Mouse (Mus musculus): ENCODE measurements at regions not wholly inside any gene's neighbourhood (a gene's known extent, or its start where the extent isn't known, plus 50 kb on each side); places are given as distances from the start of the nearest gene placed in this dataset.

- H3K27me3 ChIP-seq (replicated peaks; ENCODE audit: control insufficient read depth, insufficient read depth, low read length), result 0 out of 2 replicates have a peak, but pooled peaks cover 5% of the 10 kb centered on the region
- H3K9me3 ChIP-seq (ENCODE audit: control insufficient read depth, low read length), result no peaks in the 10 kb centered on the region
- H3K4me3 ChIP-seq (ENCODE audit: low read depth, low read length), result no peak overlapping the region
- no peak overlapping the region for H3K9ac ChIP-seq (ENCODE audit: low read depth, low read length)
- DNase-seq (ENCODE audit: low spot score), result no peak
- WGBS, result 68% methylated on average over 14 of the region's 14 CpGs
- no peak overlapping the region for H3K27ac ChIP-seq (replicated peaks; ENCODE audit: low read depth, low read length)
- H3K4me1 ChIP-seq (ENCODE audit: control insufficient read depth, insufficient read depth, low read length), result no peaks in the 10 kb centered on the region
- ATAC-seq (ENCODE audit: low read depth), result no peak
- H3K36me3 ChIP-seq (ENCODE audit: control insufficient read depth, insufficient read depth, low read length), result no peaks in the 10 kb centered on the region
- H3K4me2 ChIP-seq (ENCODE audit: low read depth, low read length), result no peak overlapping the region
These were observed 250.6 kb downstream of the Uaca start for GRCm38 (mm10) chr9:61044983-61045382.

- DNase-seq (ENCODE audit: low spot score), result peak; percentile 71
- no peaks in the 10 kb centered on the region for H3K9me3 ChIP-seq (ENCODE audit: control insufficient read depth, low read length)
These were observed 252.2 kb downstream of the Uaca start for GRCm38 (mm10) chr9:61046517-61046916.

GRCm38 (mm10) chr9:61047289-61047688 is 252.9 kb downstream of the Uaca start:
- no peak overlapping the region for H3K9ac ChIP-seq (ENCODE audit: low read depth, low read length)
- H3K27me3 ChIP-seq (replicated peaks; ENCODE audit: control insufficient read depth, insufficient read depth, low read length), result 0 out of 2 replicates have a peak, but pooled peaks cover 5% of the 10 kb centered on the region
- no peak overlapping the region for H3K4me3 ChIP-seq (ENCODE audit: low read depth, low read length)
- H3K4me1 ChIP-seq (ENCODE audit: control insufficient read depth, insufficient read depth, low read length), result no peaks in the 10 kb centered on the region
- DNase-seq (ENCODE audit: low spot score) (no peak), ATAC-seq (ENCODE audit: low read depth) (no peak)
- no peak overlapping the region for H3K4me2 ChIP-seq (ENCODE audit: low read depth, low read length)
- no peak overlapping the region for H3K27ac ChIP-seq (replicated peaks; ENCODE audit: low read depth, low read length)
- WGBS, result 77% methylated on average over 11 of the region's 11 CpGs
- H3K9me3 ChIP-seq (ENCODE audit: control insufficient read depth, low read length), result no peaks in the 10 kb centered on the region
- no peaks in the 10 kb centered on the region for H3K36me3 ChIP-seq (ENCODE audit: control insufficient read depth, insufficient read depth, low read length)

More at GRCm38 (mm10) chr9:61046517-61046916, 252.2 kb downstream of the Uaca start:
- Histone ChIP-seq H3K27ac (replicated peaks; ENCODE audit: low read depth, low read length) (no peak overlapping the region), H3K4me3 (ENCODE audit: low read depth, low read length) (no peak overlapping the region), H3K4me2 (ENCODE audit: low read depth, low read length) (no peak overlapping the region), H3K36me3 (ENCODE audit: control insufficient read depth, insufficient read depth, low read length) (no peaks in the 10 kb centered on the region), H3K4me1 (ENCODE audit: control insufficient read depth, insufficient read depth, low read length) (no peaks in the 10 kb centered on the region), H3K27me3 (replicated peaks; ENCODE audit: control insufficient read depth, insufficient read depth, low read length) (0 out of 2 replicates have a peak, but pooled peaks cover 5% of the 10 kb centered on the region), H3K9ac (ENCODE audit: low read depth, low read length) (no peak overlapping the region)
- 18% methylated on average over 7 of the region's 7 CpGs for WGBS
- ATAC-seq (ENCODE audit: low read depth), result no peak

- H3K4me1 ChIP-seq (ENCODE audit: control insufficient read depth, insufficient read depth, low read length), result no peaks in the 10 kb centered on the region
- H3K4me3 ChIP-seq (ENCODE audit: low read depth, low read length), result no peak overlapping the region
- H3K9ac ChIP-seq (ENCODE audit: low read depth, low read length), result no peak overlapping the region
- no peak overlapping the region for H3K4me2 ChIP-seq (ENCODE audit: low read depth, low read length)
- no peaks in the 10 kb centered on the region for H3K9me3 ChIP-seq (ENCODE audit: control insufficient read depth, low read length)
- WGBS, result 77% methylated on average over 15 of the region's 15 CpGs
- H3K27ac ChIP-seq (replicated peaks; ENCODE audit: low read depth, low read length), result no peak overlapping the region
- DNase-seq (ENCODE audit: low spot score) (no peak), ATAC-seq (ENCODE audit: low read depth) (no peak)
- H3K36me3 ChIP-seq (ENCODE audit: control insufficient read depth, insufficient read depth, low read length), result no peaks in the 10 kb centered on the region
- H3K27me3 ChIP-seq (replicated peaks; ENCODE audit: control insufficient read depth, insufficient read depth, low read length), result 0 out of 2 replicates have a peak, but pooled peaks cover 3% of the 10 kb centered on the region
These were observed 254.2 kb downstream of the Uaca start for GRCm38 (mm10) chr9:61048576-61048975.

- H3K9me3 ChIP-seq (ENCODE audit: control insufficient read depth, low read length), result no peaks in the 10 kb centered on the region
- H3K27ac ChIP-seq (replicated peaks; ENCODE audit: low read depth, low read length), result no peak overlapping the region
- H3K27me3 ChIP-seq (replicated peaks; ENCODE audit: control insufficient read depth, insufficient read depth, low read length), result no peaks in the 10 kb centered on the region
- ATAC-seq (ENCODE audit: low read depth), result no peak
- 83% methylated on average over 12 of the region's 12 CpGs for WGBS
- H3K36me3 ChIP-seq (ENCODE audit: control insufficient read depth, insufficient read depth, low read length), result no peaks in the 10 kb centered on the region
- DNase-seq (ENCODE audit: low spot score), result no peak
- no peak overlapping the region for H3K4me3 ChIP-seq (ENCODE audit: low read depth, low read length)
- H3K4me1 ChIP-seq (ENCODE audit: control insufficient read depth, insufficient read depth, low read length), result peaks cover 24% of the 10 kb centered on the region
- H3K4me2 ChIP-seq (ENCODE audit: low read depth, low read length), result no peak overlapping the region
- no peak overlapping the region for H3K9ac ChIP-seq (ENCODE audit: low read depth, low read length)
These were observed 258.3 kb downstream of the Uaca start for GRCm38 (mm10) chr9:61052621-61053020.

- Histone ChIP-seq H3K4me3 (ENCODE audit: low read depth, low read length) (no peak overlapping the region), H3K27me3 (replicated peaks; ENCODE audit: control insufficient read depth, insufficient read depth, low read length) (no peaks in the 10 kb centered on the region), H3K4me1 (ENCODE audit: control insufficient read depth, insufficient read depth, low read length) (peaks cover 28% of the 10 kb centered on the region), H3K9ac (ENCODE audit: low read depth, low read length) (no peak overlapping the region), H3K36me3 (ENCODE audit: control insufficient read depth, insufficient read depth, low read length) (no peaks in the 10 kb centered on the region), H3K9me3 (ENCODE audit: control insufficient read depth, low read length) (0 out of 2 replicates have a peak, but pooled peaks cover 3% of the 10 kb centered on the region), H3K4me2 (ENCODE audit: low read depth, low read length) (no peak overlapping the region), H3K27ac (replicated peaks; ENCODE audit: low read depth, low read length) (no peak overlapping the region)
- WGBS, result 14% methylated on average over 3 of the region's 3 CpGs
- ATAC-seq (ENCODE audit: low read depth), result peak; percentile 64
- DNase-seq (ENCODE audit: low spot score), result peak; percentile 90
These were observed 260.1 kb downstream of the Uaca start for GRCm38 (mm10) chr9:61054427-61054826.

- H3K4me1 ChIP-seq (ENCODE audit: control insufficient read depth, insufficient read depth, low read length), result peaks cover 28% of the 10 kb centered on the region
- no peaks in the 10 kb centered on the region for H3K27me3 ChIP-seq (replicated peaks; ENCODE audit: control insufficient read depth, insufficient read depth, low read length)
- ATAC-seq (ENCODE audit: low read depth) (no peak), DNase-seq (ENCODE audit: low spot score) (no peak)
- 0 out of 2 replicates have a peak overlapping the region, but pooled peaks have one; percentile 19 for H3K9ac ChIP-seq (ENCODE audit: low read depth, low read length)
- 55% methylated on average over 3 of the region's 3 CpGs for WGBS
- no peak overlapping the region for H3K4me3 ChIP-seq (ENCODE audit: low read depth, low read length)
- no peak overlapping the region for H3K27ac ChIP-seq (replicated peaks; ENCODE audit: low read depth, low read length)
- H3K36me3 ChIP-seq (ENCODE audit: control insufficient read depth, insufficient read depth, low read length), result no peaks in the 10 kb centered on the region
- H3K4me2 ChIP-seq (ENCODE audit: low read depth, low read length), result no peak overlapping the region
- H3K9me3 ChIP-seq (ENCODE audit: control insufficient read depth, low read length), result peaks cover 12% of the 10 kb centered on the region; the same call in 1 of the 2 replicates
These were observed 261.1 kb downstream of the Uaca start for GRCm38 (mm10) chr9:61055392-61055791.

GRCm38 (mm10) chr9:61055928-61056730 is 261.8 kb downstream of the Uaca start:
- Histone ChIP-seq H3K36me3 (ENCODE audit: control insufficient read depth, insufficient read depth, low read length) (no peaks in the 10 kb centered on the region), H3K4me3 (ENCODE audit: low read depth, low read length) (no peak overlapping the region), H3K9me3 (ENCODE audit: control insufficient read depth, low read length) (peaks cover 12% of the 10 kb centered on the region; the same call in 1 of the 2 replicates), H3K4me2 (ENCODE audit: low read depth, low read length) (peak overlapping the region; percentile 26), H3K27me3 (replicated peaks; ENCODE audit: control insufficient read depth, insufficient read depth, low read length) (no peaks in the 10 kb centered on the region), H3K27ac (replicated peaks; ENCODE audit: low read depth, low read length) (0 out of 2 replicates have a peak overlapping the region, but pooled peaks have one; percentile 16), H3K9ac (ENCODE audit: low read depth, low read length) (0 out of 2 replicates have a peak overlapping the region, but pooled peaks have one; percentile 19), H3K4me1 (ENCODE audit: control insufficient read depth, insufficient read depth, low read length) (peaks cover 28% of the 10 kb centered on the region)
- DNase-seq (ENCODE audit: low spot score) (no peak), ATAC-seq (ENCODE audit: low read depth) (peak; percentile 10; the same call in 1 of the 2 replicates)
- 78% methylated on average over 15 of the region's 15 CpGs for WGBS

Data from embryonic facial prominence, embryonic 14.5 days (tissue).